Mouse (Mus musculus) cerebellum, adult 8-10 months (tissue): ENCODE data around the gene Saxo2.
A peak's percentile ranks its signal among the peaks of the same experiment; 100 is the strongest.

Experiments used
- DNase-seq: peaks from one replicate; pipeline ENCODE4 v3.0.0; 2022

Gene Saxo2

DNA sequence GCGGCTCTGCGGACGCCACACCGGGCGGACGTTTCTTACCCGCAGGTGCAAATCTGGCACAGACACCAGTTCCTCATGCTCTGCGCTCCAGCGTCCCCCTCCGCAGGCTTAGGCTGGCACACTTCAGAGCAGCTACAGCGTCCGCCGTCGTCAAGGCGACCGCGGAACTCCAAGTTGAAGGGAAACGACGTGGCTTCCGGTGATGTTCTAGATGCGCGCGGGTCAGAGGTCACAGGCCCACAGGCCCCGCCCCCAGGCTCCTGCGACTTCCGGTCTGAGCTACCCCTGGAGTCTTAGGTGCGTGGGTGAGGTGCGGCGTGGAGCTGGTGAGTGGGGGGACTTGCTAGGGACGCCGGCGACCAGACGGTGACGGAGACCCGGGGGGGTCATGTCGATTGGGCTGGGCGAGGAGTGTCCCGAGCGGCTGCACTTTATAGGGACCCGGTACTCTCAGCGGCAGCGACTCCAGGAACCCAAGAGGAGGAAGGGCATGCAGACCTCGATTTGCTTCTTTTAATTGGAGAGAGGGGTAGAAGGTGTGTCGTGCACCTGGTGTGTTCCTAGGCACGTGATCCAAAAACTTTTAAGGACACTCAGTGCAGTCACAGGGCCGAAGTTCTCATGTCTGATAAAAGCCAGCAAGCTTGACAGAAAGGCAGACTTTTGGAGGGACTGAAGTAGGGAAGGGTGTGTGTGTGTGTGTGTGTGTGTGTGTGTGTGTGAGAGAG lies at the start of gene Saxo2, which contains the start of gene Efl1:
Saxo2 (minus strand) TSS at position 176 of the 728 bp plus-strand sequence.
Efl1 (plus strand) TSS at position 262 of the 728 bp plus-strand sequence.
- peak; percentile 93 for DNase-seq

DNA sequence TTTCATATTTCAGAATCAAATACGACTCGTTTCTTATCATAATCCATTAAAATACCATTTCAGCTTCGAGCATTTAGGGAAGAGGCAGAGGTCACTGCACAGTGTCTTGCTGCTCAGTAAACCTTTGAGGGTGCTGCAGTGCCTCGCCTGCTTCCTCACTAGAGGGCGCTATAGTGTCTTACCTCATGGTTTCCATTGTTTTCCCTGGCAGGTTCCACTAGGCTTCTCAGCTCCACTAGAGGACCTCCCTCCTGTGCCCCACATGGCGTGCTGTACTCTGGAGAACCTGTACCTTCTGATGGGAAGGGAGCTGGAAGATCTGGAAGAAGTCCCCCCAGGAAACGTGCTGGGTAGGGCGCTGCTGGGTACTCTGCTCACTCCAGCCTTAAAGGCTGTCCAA lies 49.3 kb upstream of the Saxo2 start:
- no peak for DNase-seq

DNA sequence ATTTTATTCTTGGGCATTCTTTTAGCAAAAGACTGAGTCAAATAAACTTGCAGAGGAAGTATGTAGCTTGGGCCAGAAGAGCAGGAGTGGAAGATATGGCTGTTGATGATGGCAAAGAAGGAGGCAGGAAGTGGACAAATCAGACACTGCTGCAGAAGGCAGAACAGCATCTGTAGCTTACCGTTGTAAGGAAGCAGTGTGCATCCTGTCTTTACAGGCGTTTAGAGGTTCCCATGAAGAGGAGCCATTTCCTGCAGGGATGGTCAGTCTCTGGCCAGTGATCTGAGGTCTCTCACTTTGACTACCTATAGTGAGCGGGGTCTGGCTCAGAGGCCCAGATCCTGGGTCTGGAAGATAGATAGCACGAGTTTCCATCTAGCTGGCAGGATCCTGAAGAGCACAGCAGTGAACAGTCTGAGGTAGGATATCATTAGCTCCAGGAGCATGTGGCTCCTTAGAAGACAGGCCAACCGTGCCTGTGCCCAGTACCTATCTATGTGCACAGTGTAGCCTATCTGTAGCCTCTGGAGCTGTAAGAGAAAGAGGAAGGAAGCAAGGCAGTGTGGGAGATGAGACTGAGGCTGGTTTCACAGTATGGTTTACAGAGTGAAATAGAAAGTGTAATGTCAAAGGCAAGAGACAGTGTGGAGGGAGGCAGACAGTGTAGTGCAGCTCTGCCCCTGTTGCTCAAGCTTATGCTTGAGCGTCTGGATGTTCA lies 42.9 kb upstream of the Saxo2 start:
- no peak for DNase-seq

DNA sequence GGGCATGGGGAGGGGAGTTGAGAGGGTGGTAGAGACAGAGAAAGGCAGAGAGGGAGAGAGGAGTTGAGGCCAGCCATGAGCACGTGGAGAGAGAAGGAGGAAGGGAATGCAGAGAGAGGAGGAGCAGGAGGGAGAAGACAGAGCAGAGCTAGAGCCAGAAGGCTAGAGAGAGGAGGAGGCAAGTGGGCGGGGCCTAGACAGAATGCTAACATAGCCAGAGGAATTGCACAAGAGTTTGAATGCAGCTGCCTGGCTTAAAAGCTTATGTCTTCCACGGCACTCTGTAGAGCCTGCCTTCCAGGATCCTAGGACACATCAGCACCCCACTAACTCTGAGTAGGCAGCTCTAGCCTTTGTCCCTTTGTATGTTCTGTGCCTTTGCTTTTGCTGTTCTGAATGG lies 40.4 kb upstream of the Saxo2 start:
- no peak for DNase-seq

DNA sequence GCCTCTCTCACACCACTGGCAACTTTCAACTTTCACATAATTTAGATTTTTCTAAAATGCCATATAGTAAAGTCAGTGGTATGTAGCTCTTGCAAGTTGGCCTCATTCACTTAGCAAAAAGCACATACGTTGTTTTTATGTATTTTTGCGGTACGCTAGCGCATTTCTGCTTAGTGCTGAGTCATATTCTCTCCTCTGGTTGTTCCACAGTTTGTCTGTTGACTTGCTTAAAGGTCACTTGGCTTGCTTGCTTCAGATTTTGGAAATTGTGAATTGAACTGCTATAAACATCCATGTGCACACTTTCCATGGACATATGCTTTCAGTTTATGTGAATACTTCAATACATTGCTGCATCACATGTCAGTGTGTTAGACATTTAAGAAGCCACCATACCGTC lies 31.6 kb upstream of the Saxo2 start:
- DNase-seq: no peak

DNA sequence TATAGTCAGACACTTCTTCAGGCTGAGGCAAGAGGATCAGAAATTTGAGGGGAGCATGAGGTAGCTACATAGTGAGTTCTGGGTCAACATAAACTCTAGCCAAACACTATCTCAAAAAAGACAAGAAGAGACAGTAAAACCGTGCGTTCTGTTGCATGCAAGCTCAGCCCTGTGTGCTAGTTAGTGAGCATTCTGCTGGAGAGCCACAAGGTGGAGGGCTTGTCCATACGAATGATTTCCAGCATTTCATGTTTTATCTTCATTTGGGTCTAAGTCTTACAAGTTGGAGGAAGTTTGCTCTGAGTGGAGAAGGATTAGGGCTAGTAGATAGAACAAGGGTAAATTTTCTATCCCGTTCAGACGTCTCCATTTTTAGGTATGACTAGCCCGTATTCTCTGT lies 28.5 kb upstream of the Saxo2 start:
- no peak for DNase-seq

DNA sequence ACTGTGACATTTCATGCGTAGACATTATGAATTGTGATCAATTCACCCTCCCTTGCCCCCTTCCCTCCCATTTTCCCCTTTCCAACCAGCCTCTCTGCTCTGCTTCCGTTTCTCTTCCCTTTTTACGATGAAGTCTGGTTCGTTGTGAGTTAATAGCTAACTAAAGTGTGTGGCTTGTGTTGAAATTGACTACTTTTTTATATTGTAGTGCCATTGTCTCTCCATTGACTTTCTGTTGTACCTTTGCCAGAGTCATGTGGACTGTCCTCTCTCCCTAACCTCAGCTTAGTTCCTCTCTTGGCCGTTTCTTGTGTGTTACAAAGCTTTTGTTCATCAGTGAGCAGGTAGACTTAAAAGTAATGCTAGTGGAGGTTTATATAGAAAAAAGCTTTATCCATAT lies 27.7 kb upstream of the Saxo2 start:
- no peak for DNase-seq

DNA sequence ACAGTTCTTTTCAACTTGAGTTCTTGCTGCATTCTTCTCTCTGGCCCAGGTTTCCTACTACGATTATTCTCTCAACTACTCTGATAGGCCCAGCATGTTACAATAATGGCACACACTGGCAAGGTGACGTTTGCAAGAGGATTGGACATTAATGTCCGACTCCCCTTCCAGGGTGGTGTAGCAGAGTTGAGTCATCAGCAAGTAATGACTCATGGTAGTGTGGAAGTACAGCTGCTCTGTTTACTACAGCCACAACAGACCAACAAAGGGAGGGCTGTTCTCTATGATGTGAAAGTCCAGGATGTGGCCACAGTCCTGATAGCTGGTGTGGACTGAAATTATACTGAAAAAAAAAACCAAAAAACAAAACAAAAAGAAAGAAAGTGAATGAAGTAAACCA lies 16.3 kb upstream of the Saxo2 start:
- no peak for DNase-seq

DNA sequence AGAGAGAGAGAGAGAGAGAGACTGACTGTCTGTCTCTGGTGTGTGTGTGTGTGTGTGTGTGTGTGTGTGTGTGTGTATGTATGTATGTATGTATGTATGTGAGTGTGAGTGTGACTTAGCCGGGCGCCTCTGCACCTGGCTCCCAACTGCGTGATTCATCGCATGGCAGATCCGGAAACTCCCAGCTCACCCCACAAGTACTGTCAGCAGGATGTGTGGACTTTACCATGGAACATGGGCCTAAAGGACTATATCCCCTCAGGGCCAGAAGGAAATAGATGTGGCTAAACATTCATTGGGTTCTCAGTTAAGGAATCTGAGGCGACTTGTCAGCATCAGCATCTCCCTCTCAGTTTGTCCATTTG lies 735 bp upstream of the Saxo2 start:
- DNase-seq: no peak

DNA sequence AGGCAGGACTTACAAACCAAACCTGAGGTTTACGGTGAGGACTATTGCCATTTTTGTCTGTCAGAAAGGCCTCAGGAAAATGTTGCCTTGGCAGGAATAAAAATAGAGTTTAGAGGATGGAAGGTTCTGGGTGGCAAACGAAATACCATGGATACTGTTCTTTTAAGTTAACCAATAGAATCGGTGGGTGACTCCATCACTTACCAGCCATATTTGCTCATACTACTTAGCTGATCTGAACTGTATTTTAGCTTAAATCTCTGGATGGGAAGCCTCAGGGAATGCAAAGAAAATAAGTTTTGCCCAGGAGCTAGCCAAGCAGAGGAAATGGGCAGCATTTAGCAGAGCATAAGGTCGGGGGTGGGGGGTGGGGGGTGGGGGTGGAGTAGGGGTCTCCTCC lies 419 bp downstream of the Saxo2 start:
- no peak for DNase-seq

DNA sequence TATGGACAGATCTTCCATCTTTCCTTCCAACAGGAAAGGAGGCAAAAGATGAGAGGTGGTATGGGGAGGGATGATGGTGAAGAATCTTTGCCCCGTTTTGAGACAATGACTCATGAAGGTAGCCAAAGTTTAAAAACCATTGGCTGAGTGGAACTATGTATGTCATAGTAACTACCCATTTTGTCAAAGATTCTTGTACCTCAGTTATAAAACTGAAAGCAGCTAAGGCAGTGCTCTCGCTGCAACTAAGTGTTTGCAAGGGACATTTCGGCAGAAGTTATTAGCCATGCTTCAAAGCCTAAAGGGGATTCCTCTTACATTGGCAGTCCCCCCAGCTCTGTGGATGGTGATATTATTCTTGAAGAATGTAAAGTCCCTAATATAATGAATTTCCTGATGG lies 1.1 kb downstream of the Saxo2 start:
- no peak for DNase-seq

DNA sequence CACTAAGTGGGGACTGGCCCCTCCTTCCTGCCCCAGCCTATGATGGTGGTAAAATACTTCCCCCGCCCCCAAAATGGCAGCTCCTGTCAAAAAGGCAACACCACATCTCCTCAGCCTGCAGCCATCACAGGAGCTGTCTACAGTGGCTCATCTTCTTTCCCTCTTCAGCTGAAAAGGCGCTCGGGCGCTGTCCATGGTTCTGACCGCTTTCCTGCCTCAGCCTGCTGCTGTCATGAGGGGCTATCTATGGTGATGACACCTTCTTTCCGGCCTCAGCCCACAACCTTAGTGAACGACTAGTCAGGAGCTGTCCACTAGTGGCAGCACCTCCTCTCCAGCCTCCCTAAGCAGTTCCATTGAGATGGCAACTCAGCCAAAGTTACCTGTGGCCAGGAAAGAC lies 23.0 kb downstream of the Saxo2 start:
- DNase-seq: no peak

DNA sequence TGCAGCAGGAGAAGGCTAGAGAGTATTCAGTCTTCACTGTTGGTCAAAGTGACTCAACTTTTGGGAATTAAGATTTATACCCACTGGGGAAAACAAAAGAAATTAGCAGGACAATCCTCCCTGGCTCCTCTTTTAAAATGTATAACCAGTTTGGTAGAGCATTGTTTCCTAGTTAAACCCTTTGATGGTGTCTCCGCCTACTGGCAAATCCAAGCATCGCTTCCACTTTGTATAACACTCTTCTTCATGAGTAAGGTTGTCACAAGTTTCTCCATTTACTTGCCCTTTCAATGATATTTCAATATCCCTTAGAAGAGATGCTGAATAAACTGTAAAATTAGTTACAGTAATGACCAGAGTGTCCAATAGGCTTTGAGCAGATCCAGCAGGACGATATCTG lies 38.7 kb downstream of the Saxo2 start:
- no peak for DNase-seq

DNA sequence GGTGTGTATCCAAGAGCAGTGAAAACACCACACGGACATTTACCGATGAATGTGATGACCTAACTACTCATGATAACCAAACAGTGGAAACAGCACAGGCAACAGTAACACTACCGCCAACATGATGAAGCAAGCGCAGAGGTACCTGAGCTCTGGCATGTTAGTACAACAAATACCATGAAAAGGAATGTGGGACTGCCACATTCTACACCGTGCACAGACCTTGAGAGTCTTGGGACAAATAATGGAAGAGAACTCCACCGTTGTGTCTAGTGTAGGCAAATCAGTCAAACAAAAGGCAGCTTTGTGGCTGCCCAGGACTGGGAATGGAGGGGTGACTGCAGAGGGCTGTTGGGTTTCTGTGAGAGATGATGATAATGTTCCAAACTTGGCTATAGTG lies 42.9 kb downstream of the Saxo2 start:
- no peak for DNase-seq

DNA sequence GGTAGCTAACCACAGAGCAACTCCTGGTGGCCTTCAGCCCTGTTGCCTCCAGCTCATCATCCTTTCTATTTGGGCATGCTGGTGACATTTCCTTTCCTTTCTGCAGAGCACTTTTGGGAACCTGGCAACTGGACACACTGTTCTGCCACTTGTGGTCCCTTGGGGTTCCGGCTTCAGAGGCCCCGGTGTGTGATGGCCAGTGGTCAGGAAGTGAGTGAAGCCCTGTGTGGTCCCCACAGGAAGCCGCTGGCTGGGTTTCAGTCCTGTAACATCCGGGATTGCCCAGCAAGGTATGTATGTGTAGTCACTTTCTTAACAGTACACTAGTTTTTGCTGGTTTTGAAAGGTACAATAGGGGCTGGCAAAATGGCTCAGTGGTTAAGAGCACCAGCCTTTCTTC lies 46.3 kb downstream of the Saxo2 start:
- no peak for DNase-seq

DNA sequence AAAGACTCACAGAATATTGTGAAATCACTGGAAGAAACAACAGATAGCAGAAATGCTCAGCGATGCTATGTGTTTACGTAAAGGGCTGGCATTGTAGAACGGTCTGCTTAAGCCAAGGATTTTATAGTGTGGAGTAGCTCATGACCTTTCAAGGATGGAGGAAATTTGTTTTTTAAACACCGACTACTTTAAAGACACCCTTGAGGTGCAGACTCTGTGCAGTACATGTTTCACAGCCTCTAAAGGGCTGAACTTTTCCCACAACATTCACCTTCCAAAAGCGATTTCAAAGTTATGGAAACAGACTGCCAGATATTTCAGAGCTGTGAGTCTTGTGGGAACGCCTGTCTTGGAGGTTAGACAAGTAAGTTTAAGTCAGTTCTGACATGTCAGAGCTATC lies 57.4 kb downstream of the Saxo2 start:
- DNase-seq: no peak
